Mouse (Mus musculus) embryo, embryonic 10.5 days (tissue): Measurements from ENCODE around the gene Zfp109.
"Not testable (repeated sequence)": the region's sequence is repeated elsewhere in the genome, so short reads cannot be mapped to it uniquely, and the experiment has no call there.

Source experiments
- DNase-seq: peaks from one replicate; pipeline ENCODE4 v3.0.0-alpha.2; 2015; ENCODE audit warnings: low spot score

Zfp109 gene

DNA sequence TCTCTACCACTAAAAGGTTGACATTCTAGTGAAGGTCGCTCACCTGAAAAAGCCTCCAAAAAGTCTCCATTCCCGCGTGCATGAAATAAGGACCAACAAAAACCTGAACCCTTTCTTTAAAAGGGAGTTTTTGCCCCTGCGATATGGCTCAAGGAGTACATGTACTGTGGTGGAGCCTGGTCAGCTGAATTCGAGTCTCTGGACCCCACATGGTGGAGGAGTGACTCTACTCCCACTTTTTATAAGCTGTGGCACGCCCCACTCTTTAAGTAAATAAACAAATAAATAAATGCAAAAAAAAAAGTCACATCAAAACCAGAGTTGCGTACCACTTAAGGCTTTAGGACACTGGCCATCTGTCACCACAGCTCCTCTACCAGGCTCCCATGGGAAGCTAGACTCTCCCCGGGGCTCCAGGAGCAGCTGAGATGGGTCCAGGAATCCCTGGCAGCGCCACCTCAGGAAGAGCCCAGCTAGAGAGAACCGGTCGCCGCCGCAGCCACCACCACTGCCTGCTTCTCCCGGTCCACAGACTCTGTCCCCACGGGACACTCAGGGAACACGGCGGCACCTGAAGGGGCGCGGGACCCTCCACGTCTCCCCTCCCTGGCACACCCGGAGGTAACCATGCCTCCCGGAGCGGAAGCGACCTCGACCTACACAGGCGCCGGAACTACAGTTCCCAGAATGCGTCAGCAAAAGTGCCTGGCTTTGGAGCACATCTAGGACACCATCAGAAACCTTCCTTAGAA lies at the start of gene Zfp109:
Gene Zfp109, minus strand, starts transcription at position 521 of the 752 bp plus-strand sequence.
- DNase-seq = peak; percentile 85

DNA sequence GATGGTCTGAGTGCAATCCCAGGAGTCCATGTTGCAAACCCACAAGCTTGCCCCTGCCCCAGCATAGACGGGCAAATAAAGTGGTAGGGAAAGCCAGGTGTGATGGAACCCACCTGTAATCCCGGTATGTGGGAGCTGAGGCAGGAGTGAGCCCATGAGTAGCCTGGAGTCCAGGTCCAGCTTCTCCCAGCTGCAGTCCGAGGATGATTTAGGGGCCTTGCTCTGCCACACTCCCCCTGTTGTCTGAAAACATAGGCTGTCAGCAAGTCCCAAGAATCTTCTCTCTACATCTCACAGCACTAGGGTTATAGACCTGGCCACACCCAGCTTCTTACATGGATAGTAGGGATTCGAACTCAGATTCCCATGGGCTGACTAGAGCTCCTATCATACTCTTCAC lies 49.6 kb upstream of the Zfp109 start:
- DNase-seq = no peak

DNA sequence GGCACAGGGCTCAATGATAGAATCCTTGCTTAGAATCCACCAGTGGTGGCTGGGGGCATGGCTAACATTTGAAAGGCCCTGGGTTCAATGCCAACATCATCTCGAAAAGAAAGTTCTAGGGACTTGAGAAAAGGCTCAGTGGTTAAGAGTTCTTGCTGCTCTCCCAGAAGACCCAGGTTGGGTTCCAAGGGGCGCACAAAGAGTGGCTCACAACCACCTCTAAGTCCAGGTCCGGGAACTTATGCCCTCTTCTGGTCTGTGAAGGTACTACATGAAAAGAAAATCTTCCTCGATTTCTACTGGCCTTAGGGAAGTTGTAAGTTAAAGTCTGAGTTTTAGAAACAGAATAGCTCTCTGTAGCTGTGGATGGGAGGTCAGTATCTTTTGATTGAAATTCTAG lies 48.7 kb upstream of the Zfp109 start:
- DNase-seq = no peak

DNA sequence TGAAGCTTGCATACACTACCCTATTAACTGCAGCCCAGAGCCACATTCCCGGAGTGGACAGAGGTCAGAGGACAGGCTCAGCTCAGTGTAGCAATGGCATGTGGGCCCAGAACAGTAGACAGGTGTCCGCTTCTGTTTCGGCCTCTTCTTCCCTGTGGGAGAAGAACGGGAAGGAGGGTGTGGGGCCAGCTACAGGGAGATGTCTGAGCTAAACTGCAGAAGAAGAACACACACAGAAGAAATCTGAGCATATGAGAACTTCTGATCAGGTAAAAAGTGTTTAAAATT lies 43.4 kb upstream of the Zfp109 start:
- DNase-seq = no peak

DNA sequence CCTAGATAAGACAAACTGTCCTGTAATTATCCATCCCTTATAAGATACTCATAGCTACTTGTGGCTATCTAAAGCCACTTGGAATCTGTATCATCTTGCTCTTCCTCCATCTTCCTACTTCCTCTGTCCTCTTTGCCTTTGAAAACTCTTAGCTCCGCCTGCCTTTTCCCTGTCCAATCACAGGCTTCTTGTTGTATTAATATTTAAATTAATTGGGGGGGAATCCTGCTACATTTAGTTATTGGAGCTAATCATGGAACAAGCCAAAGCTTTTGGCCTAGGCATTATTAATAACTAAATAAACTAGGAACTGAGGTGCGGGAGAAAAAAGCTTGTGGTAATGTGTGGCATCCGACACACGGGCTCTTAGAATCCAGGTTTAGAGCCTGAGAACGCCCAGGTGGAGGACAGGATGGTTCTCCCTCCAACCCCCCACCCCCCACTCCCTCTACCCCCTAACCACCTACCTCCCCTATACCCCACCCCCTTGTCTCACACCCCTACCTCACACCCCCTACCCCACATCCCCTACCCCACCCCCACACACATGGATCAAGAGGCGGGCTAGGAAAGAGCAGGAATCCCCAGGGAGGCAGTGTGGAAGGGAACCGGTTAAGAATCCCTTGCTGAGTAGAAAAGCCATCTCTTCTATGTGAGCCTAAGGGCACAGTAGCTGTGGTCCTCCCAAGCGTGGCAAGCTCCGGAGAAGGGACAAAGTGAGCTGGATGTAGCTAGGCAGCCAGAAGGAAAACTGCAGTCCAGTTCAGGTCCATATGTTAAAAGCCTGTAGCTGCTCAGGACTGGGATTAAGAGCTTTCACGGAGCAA lies 42.9 kb upstream of the Zfp109 start:
- DNase-seq = no peak

DNA sequence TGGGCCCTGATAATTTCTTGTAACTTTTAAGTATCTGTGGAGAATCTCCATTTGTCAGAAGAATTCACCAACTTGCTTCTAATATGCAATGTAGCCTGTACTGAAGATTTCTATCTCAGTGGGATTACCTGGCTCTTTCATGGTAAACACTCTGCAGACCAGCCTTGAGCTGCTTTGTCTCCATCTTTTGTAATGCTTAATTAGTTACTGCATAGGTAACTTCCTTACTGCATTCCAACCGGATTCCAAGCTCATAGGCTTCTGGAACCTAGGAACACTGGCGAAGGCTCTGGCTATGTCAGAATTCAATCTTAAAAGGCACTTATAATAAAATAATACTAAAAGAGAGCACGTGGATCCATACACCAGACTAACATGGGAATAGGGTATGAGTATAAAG lies 41.4 kb upstream of the Zfp109 start:
- DNase-seq = not testable (repeated sequence)

DNA sequence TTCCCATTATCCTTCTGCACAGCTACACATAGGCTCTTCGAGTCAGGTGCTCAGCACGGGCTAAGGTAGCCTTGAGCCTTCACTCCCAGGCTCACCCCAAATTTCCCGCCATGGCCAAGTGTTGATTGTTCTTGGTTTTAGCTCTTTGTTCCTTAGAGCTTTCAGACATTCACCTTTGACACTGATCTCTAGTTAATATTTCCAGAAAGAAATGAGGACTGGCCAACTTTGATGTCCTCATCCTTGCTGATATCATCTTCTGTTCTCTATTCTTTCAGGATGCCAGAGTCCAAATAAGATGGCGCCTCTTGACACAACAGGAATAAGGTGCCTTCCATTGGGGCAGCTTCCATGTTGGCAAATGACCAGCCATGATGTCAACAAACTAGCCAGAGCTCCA lies 37.1 kb upstream of the Zfp109 start:
- no peak for DNase-seq

DNA sequence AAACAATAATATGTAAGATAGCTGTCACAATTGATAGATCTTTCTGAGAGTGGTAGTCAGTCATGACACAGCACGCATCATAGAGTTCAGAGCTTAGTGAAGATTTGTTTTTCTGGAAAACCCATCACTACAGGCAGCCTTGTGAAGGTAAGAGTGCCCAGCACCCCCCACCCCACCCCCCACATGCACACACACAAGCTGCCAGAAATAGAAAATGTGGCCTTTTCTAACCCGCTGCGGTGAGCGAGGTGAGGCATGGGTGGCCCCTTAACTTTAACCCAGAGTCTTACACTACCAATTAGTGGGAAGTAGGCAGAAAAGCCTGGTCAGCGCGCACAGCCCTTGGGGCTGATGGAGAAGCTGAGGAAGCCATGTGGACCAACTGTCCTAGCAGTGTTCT lies 33.8 kb upstream of the Zfp109 start:
- DNase-seq = no peak

DNA sequence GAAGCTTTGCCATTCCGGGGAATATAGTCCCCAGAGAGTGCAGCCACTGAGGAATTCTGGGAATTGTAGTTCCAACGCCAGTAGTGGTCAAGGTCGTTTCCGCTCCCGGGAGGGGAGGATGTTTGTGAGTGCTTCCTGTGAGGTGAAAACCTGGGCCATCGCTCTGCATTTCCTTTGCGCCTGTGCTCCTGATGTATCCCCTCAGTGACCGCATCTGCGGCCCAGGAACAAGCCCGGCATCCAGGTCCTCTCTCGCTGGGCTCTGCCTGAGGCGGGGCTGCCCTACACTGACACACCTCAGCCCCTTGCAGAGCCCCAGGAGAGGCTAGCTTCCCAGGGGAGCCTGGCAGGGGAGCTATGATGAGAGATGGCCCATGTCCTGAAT lies 32.9 kb upstream of the Zfp109 start, which contains the start of gene Zfp93:
Gene Zfp93, plus strand, starts transcription at position 133 of the 385 bp plus-strand sequence.
- peak; percentile 96 for DNase-seq

DNA sequence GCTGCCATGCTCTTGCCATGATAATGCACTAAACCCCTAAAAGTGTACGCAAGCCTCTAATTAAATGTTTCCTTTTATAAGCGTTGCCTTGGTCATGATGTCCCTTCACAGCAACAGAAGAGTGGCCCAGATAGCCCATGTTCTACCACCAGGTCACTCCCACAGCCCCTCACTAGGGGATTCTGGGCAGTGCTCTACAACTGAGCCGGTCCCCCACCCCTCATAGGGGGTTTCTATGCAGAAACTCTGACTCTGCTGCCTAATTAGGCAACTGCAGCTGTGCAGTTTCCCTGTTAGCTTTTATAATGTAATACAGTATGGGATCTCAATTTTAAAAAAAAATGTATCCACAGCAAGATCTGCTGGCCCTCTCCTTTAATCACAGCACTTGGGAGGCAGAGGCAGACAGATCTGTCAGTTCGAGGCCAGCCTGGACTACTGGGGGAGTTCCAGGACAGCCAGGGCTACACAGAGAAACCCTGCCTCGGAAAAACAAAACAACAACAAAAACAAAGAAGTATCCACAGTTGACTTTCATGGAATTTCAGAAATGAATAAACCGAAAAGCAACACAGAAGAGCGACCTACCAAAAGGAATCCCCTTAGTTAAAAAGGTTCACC lies 32.4 kb upstream of the Zfp109 start:
- DNase-seq = no peak

DNA sequence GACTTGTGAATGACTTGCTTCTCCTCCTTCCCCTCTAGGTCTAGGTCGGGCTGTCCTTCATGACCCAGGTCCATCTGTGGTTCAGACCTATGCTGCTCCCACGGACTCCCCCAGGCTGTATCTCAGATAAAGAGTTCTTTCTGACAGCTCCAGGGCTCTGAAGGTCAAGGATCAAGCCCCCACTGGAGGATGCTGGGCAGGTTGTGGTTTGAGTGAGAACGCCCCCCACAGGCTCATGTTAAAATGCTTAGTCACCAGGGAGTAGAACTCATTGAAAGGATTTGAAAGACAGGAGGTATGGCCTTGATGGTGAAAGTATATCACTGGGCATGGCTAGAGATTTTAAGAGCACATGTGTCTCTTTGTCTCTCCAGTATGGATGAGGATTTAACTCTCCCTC lies 31.9 kb upstream of the Zfp109 start:
- DNase-seq = no peak

DNA sequence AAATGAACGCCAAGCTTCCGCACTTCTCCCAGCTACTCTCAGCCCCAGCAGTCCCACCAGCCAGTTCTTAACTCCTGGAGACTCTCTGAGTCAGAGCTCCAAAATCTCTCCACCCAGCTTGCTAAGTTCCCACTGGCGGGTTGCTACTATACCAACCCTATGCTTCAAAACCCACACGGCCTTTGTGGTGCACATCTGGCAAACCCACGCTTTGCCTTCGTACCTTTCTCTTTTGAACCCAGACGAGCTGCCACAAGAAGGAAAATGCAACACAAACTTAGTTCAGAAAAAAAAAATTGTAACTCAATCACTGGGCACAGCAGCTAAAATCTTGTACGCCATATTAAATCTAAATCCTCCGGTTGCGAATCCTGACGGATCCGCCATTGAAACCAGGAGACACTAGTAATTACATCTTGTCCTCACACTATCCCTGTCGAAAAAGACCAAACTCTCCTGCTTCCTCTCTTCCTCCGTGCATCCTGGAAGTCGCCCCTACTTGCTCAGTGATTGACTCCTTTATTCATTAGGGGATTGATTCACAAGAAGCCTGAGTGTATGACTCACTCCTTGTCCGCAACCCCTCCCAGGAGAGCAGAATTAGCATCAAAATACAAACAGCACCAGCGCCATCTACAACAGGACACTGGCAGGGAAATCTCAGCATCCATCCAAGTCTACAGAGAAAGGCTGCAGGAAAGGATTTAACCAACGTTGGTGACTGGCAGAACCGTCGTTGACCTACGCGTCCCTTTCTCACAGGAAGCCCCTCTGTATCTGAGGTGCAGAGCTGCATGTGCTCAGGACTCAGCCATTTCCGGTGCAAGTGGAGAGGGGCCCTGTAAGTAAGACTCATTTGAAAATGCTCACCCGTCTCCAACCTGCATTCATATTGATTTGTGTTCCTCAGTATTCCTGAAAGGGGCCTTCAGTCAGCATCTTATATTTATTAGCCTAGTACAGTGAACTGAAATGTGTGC lies 31.1 kb upstream of the Zfp109 start:
- DNase-seq = no peak

DNA sequence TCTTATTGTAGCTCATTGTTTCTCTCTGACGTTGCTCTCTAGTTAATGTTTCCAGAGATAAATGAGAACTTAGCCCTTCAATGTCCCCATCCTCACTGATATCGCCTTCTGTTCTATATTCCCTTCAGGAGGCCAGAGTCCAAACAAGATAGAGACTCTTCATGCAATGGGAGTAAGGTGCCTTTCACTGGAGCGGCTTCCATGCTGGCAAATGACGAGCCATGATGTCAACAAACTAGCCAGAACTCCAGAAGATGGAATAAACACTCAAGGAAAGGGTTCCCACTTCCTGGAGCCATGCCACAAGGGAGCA lies 22.6 kb upstream of the Zfp109 start:
- no peak for DNase-seq

DNA sequence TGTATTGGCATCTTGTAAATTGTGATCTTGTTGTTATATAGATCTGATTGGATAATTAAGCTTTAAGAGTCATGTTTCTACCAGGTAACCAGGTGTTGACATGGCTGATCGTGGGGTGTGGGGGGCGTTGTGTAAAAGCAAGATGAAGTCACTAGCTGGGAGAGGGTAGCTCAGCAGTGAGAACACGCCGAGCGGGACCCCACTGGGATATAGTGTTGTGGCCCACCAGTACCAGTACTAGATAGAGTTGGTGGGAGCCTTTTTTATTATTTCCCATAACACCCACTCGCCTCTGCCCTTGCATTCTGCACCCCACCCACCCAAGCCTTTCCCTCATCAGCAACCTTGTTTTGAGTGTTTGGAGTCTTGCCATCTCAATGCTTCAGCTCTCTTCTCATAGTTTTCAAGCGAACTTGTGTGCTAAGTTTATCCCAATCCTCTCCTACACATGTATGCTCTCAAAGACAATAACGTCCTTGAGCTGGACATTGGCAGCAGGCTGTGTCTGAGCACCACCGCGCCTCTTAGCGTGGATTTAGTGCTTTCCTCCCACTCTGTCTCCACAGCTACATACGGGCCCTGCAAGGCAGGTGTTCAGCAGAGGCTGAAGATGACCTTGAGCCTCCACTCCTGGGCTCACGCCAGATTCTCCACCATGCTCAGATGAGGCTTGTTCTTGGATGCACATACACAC lies 22.1 kb upstream of the Zfp109 start:
- DNase-seq = no peak

DNA sequence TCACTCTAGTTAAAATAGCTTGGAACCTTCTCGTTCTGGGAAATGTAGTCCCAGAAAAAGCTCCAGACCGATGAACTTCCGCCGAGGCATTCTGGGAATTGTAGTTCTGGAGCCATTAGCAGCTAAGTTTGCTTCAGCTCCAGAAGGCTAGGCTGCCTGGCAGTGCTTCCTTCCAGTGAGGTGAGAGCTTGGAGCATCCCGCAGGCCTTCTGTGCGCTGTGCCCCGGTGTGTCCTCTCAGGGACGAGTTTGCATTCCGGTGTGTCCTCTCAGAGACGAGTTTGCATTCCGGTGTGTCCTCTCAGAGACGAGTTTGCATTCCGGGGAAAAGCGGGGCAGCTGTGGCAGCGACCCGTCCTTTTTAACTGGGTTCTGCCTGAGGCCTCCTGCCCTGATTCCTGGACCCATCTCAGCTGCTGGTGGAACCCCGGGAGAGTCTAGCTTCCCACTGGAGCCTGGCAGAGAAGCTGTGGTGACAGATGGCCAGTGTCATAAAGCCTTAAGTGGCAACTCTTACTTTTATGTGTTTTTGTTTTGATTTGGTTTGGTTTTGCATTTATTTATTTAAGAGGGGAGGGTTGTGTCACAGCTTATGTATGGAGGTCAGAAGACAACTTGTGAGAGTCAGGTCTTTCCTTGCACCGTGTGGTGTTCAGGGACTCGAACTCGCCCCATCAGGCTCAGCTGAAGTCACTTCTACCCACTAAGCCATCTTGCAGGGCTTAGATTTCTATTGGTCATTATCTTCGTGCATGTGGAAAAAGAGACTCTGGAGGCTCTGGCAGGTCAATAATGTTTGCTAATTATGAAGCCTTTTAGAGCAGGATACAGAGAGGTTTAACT lies 17.5 kb upstream of the Zfp109 start, which contains the start of gene Zfp108:
Gene Zfp108, plus strand, starts transcription at position 162 of the 842 bp plus-strand sequence.
- peak; percentile 95 for DNase-seq

DNA sequence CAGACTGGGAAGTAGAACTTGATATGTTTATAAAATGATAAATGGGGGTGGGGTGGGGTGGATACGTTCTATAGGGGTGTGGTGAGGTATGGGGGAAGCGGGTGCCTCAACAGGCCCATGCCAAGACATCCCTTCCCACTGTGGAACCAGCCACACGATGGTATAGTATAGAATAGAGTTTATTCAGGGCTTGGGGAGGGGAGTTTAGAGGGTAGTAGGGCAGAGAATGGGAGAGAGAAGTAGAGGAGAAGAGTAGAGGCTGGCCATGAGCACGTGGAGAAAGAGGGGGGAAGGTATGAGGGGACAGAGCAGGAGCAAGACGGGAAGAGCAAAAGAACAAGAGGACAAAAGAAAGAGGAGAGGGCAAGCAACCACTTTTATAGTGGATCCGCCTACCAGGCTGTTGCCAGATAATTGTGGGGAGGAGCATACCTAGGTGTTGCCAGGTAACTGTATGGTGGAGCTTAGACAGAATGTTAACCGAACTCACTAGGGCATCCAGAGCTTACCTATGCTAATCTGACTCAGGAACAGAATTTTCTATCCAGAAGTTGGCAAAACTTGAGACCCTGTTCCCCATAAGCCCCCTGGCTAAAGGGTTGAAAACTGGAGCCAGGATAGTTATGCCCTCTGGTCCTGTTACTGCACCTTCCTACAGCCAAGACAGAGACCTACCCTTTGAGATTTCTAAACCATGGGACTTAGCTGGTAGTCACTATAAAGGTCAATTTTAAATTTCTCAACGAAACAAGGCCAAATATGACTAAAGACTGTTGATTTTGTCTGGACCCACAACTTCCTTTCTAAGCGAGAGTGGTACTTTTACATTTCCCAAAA lies 16.6 kb upstream of the Zfp109 start:
- DNase-seq = no peak

DNA sequence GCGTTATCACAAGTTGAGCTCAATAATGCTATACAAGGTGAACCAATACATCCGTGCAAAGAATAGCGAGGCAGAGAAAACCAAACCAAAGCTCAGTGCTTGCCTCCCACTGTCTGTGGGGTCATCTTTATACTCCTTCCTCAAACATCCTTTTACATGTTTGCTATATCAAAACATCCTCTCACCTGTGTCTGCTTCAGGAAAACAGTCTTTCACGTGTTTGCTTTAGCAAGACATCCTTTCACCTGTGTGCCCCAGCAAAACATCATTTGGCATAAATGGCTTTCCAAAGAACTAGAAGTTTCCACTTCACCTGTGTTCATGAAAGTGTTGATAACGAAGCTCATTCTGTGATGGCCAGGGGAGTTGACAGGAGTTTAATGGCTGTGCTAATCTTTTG lies 26.0 kb downstream of the Zfp109 start, which contains the start of gene Zfp111:
Gene Zfp111, minus strand, starts transcription at position 101 of the 400 bp plus-strand sequence.
- DNase-seq = no peak

DNA sequence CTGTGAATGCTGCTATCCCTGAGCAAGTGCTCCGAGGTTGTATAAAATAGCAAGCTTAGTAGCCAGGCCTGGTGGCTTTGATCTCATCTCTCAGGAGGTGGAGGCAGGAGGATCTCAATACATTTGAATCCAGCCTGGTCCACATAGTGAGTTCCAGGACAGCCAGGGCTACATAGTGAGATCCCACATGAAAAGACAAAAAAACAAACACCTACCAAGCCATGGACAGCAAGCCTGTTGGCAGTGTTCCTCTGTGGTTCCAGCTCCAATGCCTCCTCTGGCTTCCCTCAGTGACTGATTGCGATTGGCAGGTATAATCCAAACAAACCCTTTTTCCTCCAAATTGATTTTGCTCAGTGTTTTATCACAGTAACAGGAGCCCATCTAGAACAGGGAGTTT lies 27.1 kb downstream of the Zfp109 start:
- no peak for DNase-seq

DNA sequence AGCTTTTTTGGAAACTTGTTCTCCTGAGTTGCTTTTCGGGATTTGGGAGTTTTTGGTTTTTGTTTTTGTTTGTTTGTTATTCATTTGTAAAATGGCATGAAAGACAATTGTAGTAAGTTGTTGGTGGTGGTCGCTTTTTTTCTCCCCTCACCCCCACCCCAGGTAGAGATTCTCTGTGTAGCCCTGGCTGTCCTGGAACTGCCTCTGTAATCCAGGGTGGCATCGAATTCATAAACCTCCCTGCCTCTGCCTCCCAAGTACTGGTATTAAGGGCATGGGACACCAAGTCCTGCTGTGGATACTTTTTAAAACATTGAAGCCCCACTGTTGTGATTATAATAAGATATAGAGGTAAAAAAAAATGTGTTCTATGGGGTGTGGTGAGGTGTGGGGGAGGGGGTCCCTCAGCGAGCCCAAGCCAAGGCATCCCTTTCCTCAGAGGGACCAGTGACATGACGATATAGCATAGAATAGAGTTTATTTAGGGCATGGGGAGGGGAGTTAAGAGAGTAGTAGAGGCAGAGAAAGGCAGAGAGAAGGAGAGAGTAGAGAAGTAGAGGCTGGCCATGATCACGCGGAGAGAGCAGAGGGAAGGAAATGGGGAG lies 29.0 kb downstream of the Zfp109 start:
- DNase-seq = no peak
